28 mouse cellular contexts compared by ENCODE assay signal in genomic region chr4:123654566-123654965, GRCm38 (mm10). TPM values are rescaled to one million over a fixed set of nuclear protein-coding genes. Genes with fewer than 3 reads are reported as not detected.
DNase-seq lines count a peak whose midpoint lies in the region; ATAC-seq and TF ChIP-seq lines count a peak whose summit lies in the region.
"Had no signal": no experiment of that assay in that cellular context is flagged by ENCODE, and none has a peak within 500 bp of the region (broad histone marks: within the 10 kb centered on the region; RNA-seq: fewer than 3 reads in every experiment).

No protein-coding gene starts in this region.

- H3K27me3 ChIP-seq in liver, embryonic 16.5 days (ENCODE audit: control insufficient read depth, insufficient read depth, low read depth, low read length), result no peaks in the 10 kb centered on the region
- H3K27me3 ChIP-seq in liver, postnatal 0 days (ENCODE audit: insufficient read depth, low read length), result no peaks in the 10 kb centered on the region
- H3K27me3 ChIP-seq: embryonic facial prominence, embryonic 13.5 days; forebrain, embryonic 13.5 days; heart, embryonic 13.5 days had no signal

- H3K4me2 ChIP-seq in liver, embryonic 16.5 days (ENCODE audit: low read depth, low read length), result no peak overlapping the region
- no peak overlapping the region for H3K4me2 ChIP-seq in liver, postnatal 0 days (ENCODE audit: low read depth, low read length)
- H3K4me2 ChIP-seq: embryonic facial prominence, embryonic 13.5 days; forebrain, embryonic 13.5 days; heart, embryonic 13.5 days; hindbrain, embryonic 14.5 days had no signal

- no peak for TF ChIP-seq CTCF in liver, postnatal 0 days (IDR thresholded peaks at IDR 0.05; ENCODE audit: low read depth)

- H3K27ac ChIP-seq in liver, embryonic 16.5 days (ENCODE audit: low read length), result peak overlapping the region; percentile 17; the same call in 1 of the 2 replicates
- H3K27ac ChIP-seq in liver, postnatal 0 days (ENCODE audit: low read depth), result no peak overlapping the region
- H3K27ac ChIP-seq: embryonic facial prominence, embryonic 10.5 days; embryonic facial prominence, embryonic 13.5 days; forebrain, embryonic 13.5 days; heart, adult 2 months; heart, embryonic 10.5 days; heart, embryonic 13.5 days; hindbrain, embryonic 14.5 days; hindbrain, postnatal 0 days had no signal

- no peaks in the 10 kb centered on the region for H3K9me3 ChIP-seq in liver, embryonic 16.5 days (replicated peaks; ENCODE audit: control insufficient read depth, low read length)
- no peaks in the 10 kb centered on the region for H3K9me3 ChIP-seq in liver, postnatal 0 days (ENCODE audit: low read length)
- H3K9me3 ChIP-seq: embryonic facial prominence, embryonic 10.5 days; embryonic facial prominence, embryonic 13.5 days; forebrain, embryonic 13.5 days; heart, embryonic 10.5 days; heart, embryonic 13.5 days had no signal

- H3K4me3 ChIP-seq in liver, embryonic 16.5 days (ENCODE audit: low read depth, low read length), result no peak overlapping the region
- no peak overlapping the region for H3K4me3 ChIP-seq in liver, postnatal 0 days (ENCODE audit: low read depth, low read length)
- H3K4me3 ChIP-seq: embryonic facial prominence, embryonic 10.5 days; embryonic facial prominence, embryonic 13.5 days; erythroblast, embryonic 14.5 days; forebrain, embryonic 13.5 days; heart, adult 2 months; heart, embryonic 10.5 days; heart, embryonic 13.5 days had no signal

- peaks cover 29% of the 10 kb centered on the region for H3K4me1 ChIP-seq in liver, embryonic 16.5 days (ENCODE audit: control insufficient read depth, low read depth, low read length)
- peaks cover 6% of the 10 kb centered on the region; the same call in 1 of the 2 replicates for H3K4me1 ChIP-seq in liver, postnatal 0 days (ENCODE audit: insufficient read depth)
- H3K4me1 ChIP-seq: embryonic facial prominence, embryonic 13.5 days had no signal

- WGBS in liver, embryonic 16.5 days (ENCODE audit: insufficient replicate concordance), result 51% methylated on average over 4 of the region's 4 CpGs
- 67% methylated on average over 4 of the region's 4 CpGs for WGBS in liver, postnatal 0 days (ENCODE audit: insufficient replicate concordance)

- no peak for TF ChIP-seq EP300 in liver, postnatal 0 days (IDR thresholded peaks at IDR 0.05; ENCODE audit: low read depth)

- H3K36me3 ChIP-seq in liver, embryonic 16.5 days (ENCODE audit: control insufficient read depth, insufficient read depth), result no peaks in the 10 kb centered on the region
- H3K36me3 ChIP-seq in liver, postnatal 0 days (replicated peaks; ENCODE audit: insufficient read depth, low read length), result no peaks in the 10 kb centered on the region
- H3K36me3 ChIP-seq: heart, embryonic 10.5 days; heart, embryonic 13.5 days had no signal

- ATAC-seq in liver, embryonic 16.5 days (ENCODE audit: low read depth), result no peak
- no peak for ATAC-seq in liver, postnatal 0 days
- ATAC-seq: CD4-positive, CD25-positive, alpha-beta regulatory T cell, adult 4 months; forebrain, embryonic 13.5 days; forebrain, embryonic 16.5 days; hindbrain, postnatal 0 days; inflammation-experienced regulatory T-cells, adult 6 months; intestine, embryonic 16.5 days had no signal

- no peak overlapping the region for H3K9ac ChIP-seq in liver, embryonic 16.5 days (ENCODE audit: low read depth, low read length)
- H3K9ac ChIP-seq in liver, postnatal 0 days (replicated peaks), result no peak overlapping the region
- H3K9ac ChIP-seq: embryonic facial prominence, embryonic 13.5 days; forebrain, embryonic 13.5 days; heart, embryonic 13.5 days; hindbrain, embryonic 14.5 days had no signal

- DNase-seq in liver, postnatal 0 days, result no peak
- DNase-seq in ES-CJ7 (ENCODE audit: low read depth, low spot score) (peak; percentile 64), R1 (ENCODE audit: low read depth, low spot score) (peak; percentile 41)
- DNase-seq in cerebellum, adult 18-20 months, result no peak
- no peak for DNase-seq in Muller cell, postnatal 12 days (ENCODE audit: inconsistent ontology term)
- DNase-seq: adrenal gland, postnatal 10 days; cerebellum, adult 2 months; cerebellum, adult 9-11 months; cerebellum, postnatal 25 days; embryo, embryonic 11 days; gastrocnemius, postnatal 10 days; gastrocnemius, postnatal 36 days; heart, adult 2 months; heart, postnatal 14 days; heart, postnatal 4 days had no signal

RNA-seq across cellular contexts. Expression of gene Macf1, which starts 29.6 kb away (rescaled TPM):
- 8.1 and 8.3 TPM in 2 replicates for polyA plus RNA-seq in liver, embryonic 16.5 days (2015; fragmentation: Nextera tagmentation; extraction: Ambion mirVana)
- 9.8 and 11.3 TPM in 2 replicates for polyA plus RNA-seq in liver, postnatal 0 days (2015; fragmentation: Nextera tagmentation; extraction: Ambion mirVana)

Comparison
In these comparisons a context has a peak if more than half of its experiments do, and no peak if none do; other contexts are left out.
1. DNase-seq: peak in ES-CJ7 (single experiment) and R1 (single experiment); none in liver, postnatal 0 days (single experiment), cerebellum, adult 18-20 months (0 of 2) and Muller cell, postnatal 12 days (single experiment).